Mouse (Mus musculus) E14TG2a.4 (cell line): Measurements from ENCODE around the gene Mid2.
"Not testable (repeated sequence)": the region's sequence is repeated elsewhere in the genome, so short reads cannot be mapped to it uniquely, and the experiment has no call there.

Experiments used
- H3K27me3 ChIP-seq: 2 replicates; pipeline ENCODE4 v1.6.1; 2014; ENCODE audit warnings: low read length, control low read depth; ENCODE audit not compliant: insufficient read depth
- H3K36me3 ChIP-seq: 2 replicates; pipeline ENCODE4 v1.6.1; 2014; ENCODE audit warnings: low read length, control low read depth; ENCODE audit not compliant: insufficient read depth
- H3K4me1 ChIP-seq: replicated peaks from 2 replicates; pipeline ENCODE4 v1.6.1; 2014; ENCODE audit warnings: low read depth, low read length, control low read depth
- H3K4me3 ChIP-seq: replicated peaks from 2 replicates; pipeline ENCODE4 v1.5.1; 2014; ENCODE audit warnings: mild to moderate bottlenecking, low read length
- H3K9me3 ChIP-seq: 2 replicates; pipeline ENCODE4 v1.6.1; 2014; ENCODE audit warnings: low read length, control low read depth
- CTCF ChIP-seq: conservative IDR thresholded peaks from 2 replicates; pipeline ENCODE4 v1.5.1; 2014; ENCODE audit warnings: low read length
- NANOG ChIP-seq: IDR thresholded peaks from 2 replicates; pipeline ENCODE4 v1.6.1; 2014; ENCODE audit warnings: borderline replicate concordance, low read length, mixed read lengths
- POU5F1 ChIP-seq: IDR thresholded peaks from 2 replicates; pipeline ENCODE4 v1.6.1; 2014; ENCODE audit warnings: low read length, borderline replicate concordance

The Mid2 gene

GRCm38 (mm10) chrX:140688335-140688734, 23.9 kb downstream of the Mid2 start:
- Histone ChIP-seq H3K9me3 (no peaks in the 10 kb centered on the region), H3K27me3 (no peaks in the 10 kb centered on the region), H3K36me3 (no peaks in the 10 kb centered on the region), H3K4me3 (no peak overlapping the region), H3K4me1 (no peaks in the 10 kb centered on the region)
- TF ChIP-seq POU5F1 (no peak), CTCF (no peak), NANOG (no peak)

- not testable (repeated sequence) for H3K4me3 ChIP-seq, H3K4me1 ChIP-seq, H3K27me3 ChIP-seq, H3K36me3 ChIP-seq, H3K9me3 ChIP-seq
Measured at GRCm38 (mm10) chrX:140697872-140698463, 33.6 kb downstream of the Mid2 start.

- Histone ChIP-seq H3K27me3 (no peaks in the 10 kb centered on the region), H3K4me1 (no peaks in the 10 kb centered on the region), H3K36me3 (no peaks in the 10 kb centered on the region), H3K4me3 (no peak overlapping the region), H3K9me3 (no peaks in the 10 kb centered on the region)
- TF ChIP-seq CTCF (no peak), NANOG (no peak)
Measured at GRCm38 (mm10) chrX:140703224-140703623, 38.8 kb downstream of the Mid2 start.

DNA sequence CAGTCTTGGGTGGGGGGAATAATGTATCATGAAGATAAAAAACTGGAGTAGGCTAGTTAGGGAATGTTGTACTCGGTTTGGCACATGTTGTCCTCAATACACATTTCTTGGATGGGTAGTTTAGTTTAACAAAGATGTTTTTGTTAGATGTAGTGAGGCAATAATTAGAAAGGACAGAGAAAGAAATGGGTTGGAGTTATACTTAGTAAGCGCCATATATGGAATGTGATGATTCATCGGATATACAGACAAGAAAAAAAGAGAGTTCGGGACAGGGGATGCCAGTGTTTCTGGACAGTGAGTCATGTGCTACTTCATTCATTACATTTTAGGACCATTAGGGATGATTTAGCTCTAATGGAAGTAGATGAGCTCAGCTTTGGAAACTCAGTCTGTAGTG, 41.7 kb downstream of the Mid2 start:
- Histone ChIP-seq H3K4me1 (no peaks in the 10 kb centered on the region), H3K9me3 (no peaks in the 10 kb centered on the region), H3K36me3 (no peaks in the 10 kb centered on the region), H3K4me3 (no peak overlapping the region), H3K27me3 (no peaks in the 10 kb centered on the region)
- TF ChIP-seq POU5F1 (no peak), CTCF (no peak), NANOG (no peak)

DNA sequence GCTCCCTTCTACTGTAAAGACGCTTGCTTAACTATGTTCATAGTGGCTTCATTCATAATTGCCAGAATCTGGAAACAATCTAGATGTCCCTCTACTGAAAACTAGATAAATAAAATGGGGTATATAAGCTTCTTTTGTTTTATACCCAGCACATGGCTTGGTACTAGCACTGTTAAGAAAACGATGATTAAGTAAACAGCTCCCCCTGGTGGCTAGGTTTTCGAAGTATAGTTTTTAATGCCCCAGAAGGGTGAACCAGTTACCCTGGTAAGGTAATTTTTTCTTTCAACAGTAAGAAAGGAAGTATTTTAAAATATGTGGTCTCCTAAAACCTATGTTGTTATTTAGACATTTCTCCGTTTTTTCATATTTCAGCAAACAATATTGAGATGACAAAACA, 58.0 kb downstream of the Mid2 start:
- Histone ChIP-seq H3K36me3 (no peaks in the 10 kb centered on the region), H3K4me3 (no peak overlapping the region), H3K27me3 (no peaks in the 10 kb centered on the region), H3K4me1 (no peaks in the 10 kb centered on the region), H3K9me3 (no peaks in the 10 kb centered on the region)
- TF ChIP-seq CTCF (peak; percentile 16; the same call in 1 of the 2 replicates), NANOG (no peak)

DNA sequence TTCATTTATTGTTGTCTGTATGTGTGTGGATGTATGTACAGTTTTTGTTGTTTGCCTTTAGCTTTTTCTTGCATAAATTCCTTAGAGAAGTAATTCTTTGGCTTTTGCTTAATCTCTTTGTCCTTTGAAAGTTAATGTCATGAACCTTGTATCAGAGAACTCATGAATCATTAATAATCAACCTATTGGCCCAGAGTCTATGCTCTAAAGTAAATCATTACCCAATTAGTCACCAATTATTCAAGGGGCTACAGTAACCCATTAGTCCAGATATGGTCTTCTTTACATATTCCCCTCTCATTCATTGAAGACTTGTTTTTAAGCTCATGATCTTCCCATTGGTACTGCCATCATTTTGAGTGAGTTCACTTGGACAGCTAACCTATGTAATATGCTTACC, 74.6 kb downstream of the Mid2 start:
- Histone ChIP-seq H3K9me3 (no peaks in the 10 kb centered on the region), H3K4me3 (no peak overlapping the region), H3K4me1 (no peaks in the 10 kb centered on the region), H3K27me3 (no peaks in the 10 kb centered on the region), H3K36me3 (no peaks in the 10 kb centered on the region)
- TF ChIP-seq POU5F1 (no peak), CTCF (no peak), NANOG (no peak)

DNA sequence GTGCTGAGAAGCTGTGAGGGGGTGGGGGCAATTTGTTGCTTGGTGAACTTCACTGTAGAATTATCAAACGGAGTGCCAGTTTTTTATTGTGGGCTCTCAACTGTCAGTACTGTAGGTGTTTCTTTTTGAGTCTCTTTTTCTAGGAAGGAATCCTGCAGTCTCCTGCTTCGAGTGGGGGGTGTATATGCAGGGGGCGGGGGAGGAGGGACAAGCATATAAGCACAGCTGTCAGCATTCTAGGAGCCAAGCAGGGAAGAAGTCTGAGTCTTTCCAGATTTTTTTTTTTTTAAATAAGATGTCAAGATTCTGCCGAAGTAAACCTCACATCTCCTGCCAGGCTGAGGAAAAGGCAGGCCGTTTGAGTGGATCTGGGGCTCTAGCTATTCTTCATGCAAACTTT, 78.8 kb downstream of the Mid2 start:
- Histone ChIP-seq H3K4me1 (no peaks in the 10 kb centered on the region), H3K36me3 (no peaks in the 10 kb centered on the region), H3K4me3 (no peak overlapping the region), H3K9me3 (no peaks in the 10 kb centered on the region), H3K27me3 (no peaks in the 10 kb centered on the region)
- TF ChIP-seq NANOG (no peak), CTCF (no peak), POU5F1 (no peak)

GRCm38 (mm10) chrX:140769794-140770193, 105.4 kb downstream of the Mid2 start:
- Histone ChIP-seq H3K4me3 (no peak overlapping the region), H3K27me3 (no peaks in the 10 kb centered on the region), H3K36me3 (no peaks in the 10 kb centered on the region), H3K4me1 (no peaks in the 10 kb centered on the region), H3K9me3 (0 out of 2 replicates have a peak, but pooled peaks cover 3% of the 10 kb centered on the region)
- TF ChIP-seq CTCF (no peak), POU5F1 (no peak), NANOG (no peak)

DNA sequence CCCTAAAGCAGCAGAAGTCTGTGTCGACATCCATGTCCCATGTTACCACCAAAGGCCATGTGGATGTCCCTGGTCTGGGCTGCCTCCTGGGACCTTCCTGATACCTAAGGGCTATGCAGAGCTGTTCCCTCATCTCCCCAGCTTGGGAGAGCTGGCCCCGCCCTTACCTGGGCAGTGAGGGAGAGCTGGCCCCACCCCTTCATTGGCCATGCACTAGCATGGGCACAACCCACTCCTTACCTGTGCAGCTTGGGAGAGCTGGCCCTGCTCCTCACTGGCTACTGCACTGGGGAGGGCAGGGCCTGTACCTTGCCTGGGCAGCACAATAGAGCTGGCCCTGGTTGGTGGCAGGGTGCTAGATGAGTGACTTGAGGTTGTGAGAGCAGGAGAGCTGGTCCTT, 140.9 kb downstream of the Mid2 start:
- TF ChIP-seq NANOG (no peak), CTCF (no peak)
- Histone ChIP-seq H3K4me3 (no peak overlapping the region), H3K9me3 (no peaks in the 10 kb centered on the region), H3K27me3 (no peaks in the 10 kb centered on the region), H3K36me3 (no peaks in the 10 kb centered on the region), H3K4me1 (no peaks in the 10 kb centered on the region)
